ENCODE assay signal across 21 mouse cellular contexts in genomic region chr16:22698101-22698500, GRCm38 (mm10). TPM values are rescaled to one million over a fixed set of nuclear protein-coding genes. Genes with fewer than 3 reads are reported as not detected.
DNase-seq lines count a peak whose midpoint lies in the region; ATAC-seq and TF ChIP-seq lines count a peak whose summit lies in the region.
"Had no signal": no experiment of that assay in that cellular context is flagged by ENCODE, and none has a peak within 500 bp of the region (broad histone marks: within the 10 kb centered on the region; RNA-seq: fewer than 3 reads in every experiment).

No protein-coding gene starts in this region.

- H3K27ac ChIP-seq in kidney, adult 2 months (ENCODE audit: insufficient read depth, low read depth, low read length) = peak overlapping the region; percentile 19; the same call in 1 of the 2 replicates
- no peak overlapping the region for H3K27ac ChIP-seq in kidney, embryonic 14.5 days (ENCODE audit: low read depth, low read length)
- peak overlapping the region; percentile 60 for H3K27ac ChIP-seq in kidney, postnatal 0 days
- no peak overlapping the region for H3K27ac ChIP-seq in stomach, postnatal 0 days (replicated peaks)
- no peak overlapping the region for H3K27ac ChIP-seq in hindbrain, embryonic 14.5 days
- H3K27ac ChIP-seq: embryonic facial prominence, embryonic 15.5 days; forebrain, embryonic 10.5 days had no signal

- no peak overlapping the region for H3K4me3 ChIP-seq in kidney, adult 2 months (ENCODE audit: insufficient read depth, low read depth, low read length)
- H3K4me3 ChIP-seq in kidney, embryonic 14.5 days (ENCODE audit: low read length) = no peak overlapping the region
- no peak overlapping the region for H3K4me3 ChIP-seq in kidney, postnatal 0 days (replicated peaks; ENCODE audit: low read depth, low read length)
- H3K4me3 ChIP-seq in stomach, postnatal 0 days (ENCODE audit: low read depth, low read length) = no peak overlapping the region
- H3K4me3 ChIP-seq in hindbrain, embryonic 14.5 days (replicated peaks; ENCODE audit: low read length) = no peak overlapping the region
- H3K4me3 ChIP-seq: embryonic facial prominence, embryonic 15.5 days; erythroblast, embryonic 14.5 days; forebrain, embryonic 10.5 days; heart, adult 2 months; heart, embryonic 15.5 days had no signal

- TF ChIP-seq EP300 in stomach, postnatal 0 days (optimal IDR thresholded peaks at IDR 0.05) = no peak

- H3K36me3 ChIP-seq in kidney, adult 2 months (ENCODE audit: control insufficient read depth, insufficient read depth, low read length) = no peaks in the 10 kb centered on the region
- no peaks in the 10 kb centered on the region for H3K36me3 ChIP-seq in kidney, embryonic 14.5 days (ENCODE audit: control insufficient read depth, insufficient read depth, low read length)
- H3K36me3 ChIP-seq in kidney, postnatal 0 days (ENCODE audit: insufficient read depth, low read length) = no peaks in the 10 kb centered on the region
- no peaks in the 10 kb centered on the region for H3K36me3 ChIP-seq in stomach, postnatal 0 days (ENCODE audit: control insufficient read depth, insufficient read depth, low read length)
- no peaks in the 10 kb centered on the region for H3K36me3 ChIP-seq in hindbrain, embryonic 14.5 days (replicated peaks; ENCODE audit: control insufficient read depth, insufficient read depth)
- H3K36me3 ChIP-seq: embryonic facial prominence, embryonic 15.5 days; forebrain, embryonic 10.5 days; G1E; heart, embryonic 15.5 days had no signal

- no peak for TF ChIP-seq CTCF in kidney, adult 2 months (conservative IDR thresholded peaks at IDR 0.05; ENCODE audit: insufficient read depth, insufficient read length, low read depth, low read length)
- TF ChIP-seq CTCF in kidney, postnatal 0 days (IDR thresholded peaks at IDR 0.05; ENCODE audit: low read depth) = no peak
- TF ChIP-seq CTCF in stomach, postnatal 0 days (IDR thresholded peaks at IDR 0.05; ENCODE audit: low read depth) = no peak

- no peak for ATAC-seq in kidney, embryonic 14.5 days (ENCODE audit: low FRiP score, low TSS enrichment)
- ATAC-seq in kidney, postnatal 0 days (replicated peaks; ENCODE audit: low FRiP score, low read depth) = no peak; the same call in 1 of the 2 replicates
- peak; percentile 59; the same call in 1 of the 2 replicates for ATAC-seq in stomach, postnatal 0 days (ENCODE audit: low FRiP score, low TSS enrichment)
- no peak for ATAC-seq in hindbrain, embryonic 14.5 days (ENCODE audit: low FRiP score)
- ATAC-seq: forebrain, embryonic 14.5 days; hindbrain, embryonic 16.5 days; inflammation-experienced regulatory T-cells, adult 6 months had no signal

- TF ChIP-seq POLR2A in kidney, adult 2 months (IDR thresholded peaks at IDR 0.05; ENCODE audit: low read depth, low read length) = no peak

- no peaks in the 10 kb centered on the region for H3K27me3 ChIP-seq in kidney, adult 2 months (replicated peaks; ENCODE audit: control insufficient read depth, insufficient read depth, low read length)
- H3K27me3 ChIP-seq in kidney, embryonic 14.5 days (ENCODE audit: control insufficient read depth, insufficient read depth, low read length) = no peaks in the 10 kb centered on the region
- H3K27me3 ChIP-seq in kidney, postnatal 0 days (ENCODE audit: insufficient read depth, low read length) = no peaks in the 10 kb centered on the region
- H3K27me3 ChIP-seq in stomach, postnatal 0 days (ENCODE audit: control insufficient read depth, insufficient read depth, low read length) = no peaks in the 10 kb centered on the region
- H3K27me3 ChIP-seq in hindbrain, embryonic 14.5 days (ENCODE audit: control insufficient read depth, insufficient read depth, low read length) = no peaks in the 10 kb centered on the region
- H3K27me3 ChIP-seq: embryonic facial prominence, embryonic 15.5 days; heart, embryonic 15.5 days had no signal

- no peaks in the 10 kb centered on the region for H3K9me3 ChIP-seq in kidney, embryonic 14.5 days (ENCODE audit: control insufficient read depth, low read length)
- no peaks in the 10 kb centered on the region for H3K9me3 ChIP-seq in kidney, postnatal 0 days (replicated peaks; ENCODE audit: low read length)
- no peaks in the 10 kb centered on the region for H3K9me3 ChIP-seq in stomach, postnatal 0 days (ENCODE audit: control insufficient read depth, low read length)
- no peaks in the 10 kb centered on the region for H3K9me3 ChIP-seq in hindbrain, embryonic 14.5 days (ENCODE audit: control insufficient read depth, low read length)
- H3K9me3 ChIP-seq: embryonic facial prominence, embryonic 15.5 days; forebrain, embryonic 10.5 days; G1E; heart, embryonic 15.5 days had no signal

- 0 out of 2 replicates have a peak, but pooled peaks cover 3% of the 10 kb centered on the region for H3K4me1 ChIP-seq in kidney, adult 2 months (ENCODE audit: control insufficient read depth, insufficient read depth, low read length)
- no peaks in the 10 kb centered on the region for H3K4me1 ChIP-seq in kidney, embryonic 14.5 days (ENCODE audit: control insufficient read depth, insufficient read depth, low read length)
- no peaks in the 10 kb centered on the region for H3K4me1 ChIP-seq in kidney, postnatal 0 days (replicated peaks; ENCODE audit: insufficient read depth, low read length)
- H3K4me1 ChIP-seq in stomach, postnatal 0 days (replicated peaks; ENCODE audit: control insufficient read depth, insufficient read depth) = no peaks in the 10 kb centered on the region
- no peaks in the 10 kb centered on the region for H3K4me1 ChIP-seq in hindbrain, embryonic 14.5 days (replicated peaks; ENCODE audit: control insufficient read depth, insufficient read depth, low read length)
- H3K4me1 ChIP-seq: embryonic facial prominence, embryonic 15.5 days; forebrain, embryonic 10.5 days had no signal

- DNase-seq in kidney, adult 2 months = peak; percentile 69
- DNase-seq in kidney, adult 8-10 months = peak; percentile 39 to 55
- DNase-seq in kidney, postnatal 0 days (ENCODE audit: low spot score) = peak; percentile 12
- no peak for DNase-seq in stomach, postnatal 0 days (ENCODE audit: low spot score)
- no peak for DNase-seq in hindbrain, embryonic 14.5 days (ENCODE audit: low spot score)
- no peak for DNase-seq in gastrocnemius, adult 18-20 months (ENCODE audit: low spot score)
- DNase-seq: adrenal gland, postnatal 10 days; cerebellum, adult 11-12 months; cerebellum, adult 9-10 months; gastrocnemius, postnatal 14 days; heart, adult 2 months had no signal

- no peak overlapping the region for H3K4me2 ChIP-seq in kidney, embryonic 14.5 days (replicated peaks; ENCODE audit: low read depth, low read length)
- no peak overlapping the region for H3K4me2 ChIP-seq in kidney, postnatal 0 days (ENCODE audit: low read length)
- no peak overlapping the region for H3K4me2 ChIP-seq in stomach, postnatal 0 days (replicated peaks; ENCODE audit: low read depth)
- H3K4me2 ChIP-seq in hindbrain, embryonic 14.5 days (replicated peaks) = no peak overlapping the region
- H3K4me2 ChIP-seq: embryonic facial prominence, embryonic 15.5 days; heart, embryonic 11.5 days; heart, embryonic 15.5 days had no signal

- WGBS in kidney, adult 2 months = 35% methylated on average over 8 of the region's 8 CpGs
- 58% methylated on average over 8 of the region's 8 CpGs for WGBS in kidney, embryonic 14.5 days
- WGBS in kidney, postnatal 0 days = 38% methylated on average over 8 of the region's 8 CpGs
- WGBS in stomach, postnatal 0 days = 43% methylated on average over 8 of the region's 8 CpGs
- WGBS in hindbrain, embryonic 14.5 days = 87% methylated on average over 8 of the region's 8 CpGs

- H3K9ac ChIP-seq in kidney, embryonic 14.5 days (ENCODE audit: low read depth, low read length) = no peak overlapping the region
- H3K9ac ChIP-seq in kidney, postnatal 0 days (ENCODE audit: low read depth, low read length) = no peak overlapping the region
- H3K9ac ChIP-seq in stomach, postnatal 0 days (ENCODE audit: low read length) = no peak overlapping the region
- no peak overlapping the region for H3K9ac ChIP-seq in hindbrain, embryonic 14.5 days
- H3K9ac ChIP-seq: embryonic facial prominence, embryonic 15.5 days; heart, embryonic 15.5 days had no signal

RNA-seq across cellular contexts. Expression of gene Dgkg, which starts 41.1 kb away (rescaled TPM):
- 1.2 and 1.4 TPM in 2 replicates for polyA plus RNA-seq in kidney, adult 2 months (2012; rRNA removed)
- 0.17 and 0.51 TPM in 2 replicates for polyA plus RNA-seq in kidney, embryonic 14.5 days (2014; fragmentation: Nextera tagmentation; extraction: Ambion mirVana)
- 0.51 and 0.67 TPM in 2 replicates for polyA plus RNA-seq in kidney, postnatal 0 days (2015; fragmentation: Nextera tagmentation; extraction: Ambion mirVana)
- polyA plus RNA-seq in stomach, postnatal 0 days (2015; fragmentation: Nextera tagmentation; extraction: Ambion mirVana) = 0.36 and 0.54 TPM in 2 replicates
- polyA plus RNA-seq in hindbrain, embryonic 14.5 days (2014; fragmentation: Nextera tagmentation; extraction: Ambion mirVana) = 2.8 and 3.7 TPM in 2 replicates
- total RNA-seq in gastrocnemius, adult 18-20 months (2021) = under 1 TPM; 0.43 to 0.55 TPM
- polyA plus RNA-seq: erythroblast, embryonic 14.5 days; G1E had no signal

Comparison
In these comparisons a context has a peak if more than half of its experiments do, and no peak if none do; other contexts are left out.
1. H3K27ac ChIP-seq: peak in kidney, adult 2 months (single experiment) and kidney, postnatal 0 days (single experiment); none in kidney, embryonic 14.5 days (single experiment), stomach, postnatal 0 days (single experiment) and hindbrain, embryonic 14.5 days (single experiment).
2. DNase-seq: peak in kidney, adult 2 months (single experiment), kidney, adult 8-10 months (2 of 2) and kidney, postnatal 0 days (single experiment); none in stomach, postnatal 0 days (single experiment), hindbrain, embryonic 14.5 days (single experiment) and gastrocnemius, adult 18-20 months (single experiment).